Mouse (Mus musculus) T-helper 2 cell (primary cell): ENCODE measurements at regions not wholly inside any gene's neighbourhood (a gene's known extent, or its start where the extent isn't known, plus 50 kb on each side); places are given as distances from the start of the nearest gene placed in this dataset.
"Not testable (repeated sequence)": the region's sequence is repeated elsewhere in the genome, so short reads cannot be mapped to it uniquely, and the experiment has no call there.

Experiments
- in situ Hi-C: fragments of 300-600 bp; cut with MboI, MseI; formaldehyde crosslinking; loops from one replicate; pipeline ENCODE4 v1.15.1; 2025; ENCODE audit warnings: high pct_unique_total_duplicates

GRCm38 (mm10) chr14:120815126-120815525 is 95.9 kb upstream of the Ipo5 start:
- in situ Hi-C loops: not testable (repeated sequence)

- in situ Hi-C loops: no loop called here
Observed at GRCm38 (mm10) chr14:120816529-120816928, 94.5 kb upstream of the Ipo5 start.

- in situ Hi-C loops: no loop called here
Observed at GRCm38 (mm10) chr14:120826187-120826586, 84.8 kb upstream of the Ipo5 start.

GRCm38 (mm10) chr14:120830389-120830835 is 80.6 kb upstream of the Ipo5 start:
- in situ Hi-C loops: not testable (repeated sequence)

- in situ Hi-C loops: no loop called here
Observed at GRCm38 (mm10) chr14:120831397-120831796, 79.6 kb upstream of the Ipo5 start.

- in situ Hi-C loops: no loop called here
Observed at GRCm38 (mm10) chr14:120831847-120832613, 79.0 kb upstream of the Ipo5 start.

- in situ Hi-C loops: loop anchor here (5.0 kb wide), 1 partner anchor 72 kb away; no protein-coding TSS in a partner anchor
Observed at GRCm38 (mm10) chr14:120834821-120835220, 76.2 kb upstream of the Ipo5 start.

GRCm38 (mm10) chr14:120835758-120836157 is 75.3 kb upstream of the Ipo5 start:
- in situ Hi-C loops: loop anchor here (5.0 kb wide), 1 partner anchor 72 kb away; no protein-coding TSS in a partner anchor

- in situ Hi-C loops: loop anchor here (5.0 kb wide), 1 partner anchor 71 kb away; no protein-coding TSS in a partner anchor
Observed at GRCm38 (mm10) chr14:120836535-120837316, 74.3 kb upstream of the Ipo5 start.

- in situ Hi-C loops: no loop called here
Observed at GRCm38 (mm10) chr14:120840900-120841299, 70.1 kb upstream of the Ipo5 start.

- in situ Hi-C loops: no loop called here
Observed at GRCm38 (mm10) chr14:120841311-120841710, 69.7 kb upstream of the Ipo5 start.

- in situ Hi-C loops: no loop called here
Observed at GRCm38 (mm10) chr14:120845172-120845571, 65.9 kb upstream of the Ipo5 start.

GRCm38 (mm10) chr14:120846073-120846850 is 64.8 kb upstream of the Ipo5 start:
- in situ Hi-C loops: no loop called here

GRCm38 (mm10) chr14:120847006-120847405 is 64.0 kb upstream of the Ipo5 start:
- in situ Hi-C loops: no loop called here

GRCm38 (mm10) chr14:120848083-120848951 is 62.7 kb upstream of the Ipo5 start:
- in situ Hi-C loops: no loop called here

- in situ Hi-C loops: no loop called here
Observed at GRCm38 (mm10) chr14:120849159-120849558, 61.9 kb upstream of the Ipo5 start.

GRCm38 (mm10) chr14:120853643-120854042 is 57.4 kb upstream of the Ipo5 start:
- in situ Hi-C loops: no loop called here

- in situ Hi-C loops: no loop called here
Observed at GRCm38 (mm10) chr14:120854559-120854958, 56.5 kb upstream of the Ipo5 start.

- in situ Hi-C loops: no loop called here
Observed at GRCm38 (mm10) chr14:120855181-120855580, 55.8 kb upstream of the Ipo5 start.
